Mouse (Mus musculus) CH12F3 (cell line): ENCODE data around the gene Lpcat1.

Experiments used
- in situ Hi-C: fragments of 300-500 bp; cut with MboI; formaldehyde crosslinking; loops from 2 replicates; pipeline ENCODE4 v1.14.3; 2020; ENCODE audit warnings: low sequenced_read_pairs

Gene Lpcat1

DNA sequence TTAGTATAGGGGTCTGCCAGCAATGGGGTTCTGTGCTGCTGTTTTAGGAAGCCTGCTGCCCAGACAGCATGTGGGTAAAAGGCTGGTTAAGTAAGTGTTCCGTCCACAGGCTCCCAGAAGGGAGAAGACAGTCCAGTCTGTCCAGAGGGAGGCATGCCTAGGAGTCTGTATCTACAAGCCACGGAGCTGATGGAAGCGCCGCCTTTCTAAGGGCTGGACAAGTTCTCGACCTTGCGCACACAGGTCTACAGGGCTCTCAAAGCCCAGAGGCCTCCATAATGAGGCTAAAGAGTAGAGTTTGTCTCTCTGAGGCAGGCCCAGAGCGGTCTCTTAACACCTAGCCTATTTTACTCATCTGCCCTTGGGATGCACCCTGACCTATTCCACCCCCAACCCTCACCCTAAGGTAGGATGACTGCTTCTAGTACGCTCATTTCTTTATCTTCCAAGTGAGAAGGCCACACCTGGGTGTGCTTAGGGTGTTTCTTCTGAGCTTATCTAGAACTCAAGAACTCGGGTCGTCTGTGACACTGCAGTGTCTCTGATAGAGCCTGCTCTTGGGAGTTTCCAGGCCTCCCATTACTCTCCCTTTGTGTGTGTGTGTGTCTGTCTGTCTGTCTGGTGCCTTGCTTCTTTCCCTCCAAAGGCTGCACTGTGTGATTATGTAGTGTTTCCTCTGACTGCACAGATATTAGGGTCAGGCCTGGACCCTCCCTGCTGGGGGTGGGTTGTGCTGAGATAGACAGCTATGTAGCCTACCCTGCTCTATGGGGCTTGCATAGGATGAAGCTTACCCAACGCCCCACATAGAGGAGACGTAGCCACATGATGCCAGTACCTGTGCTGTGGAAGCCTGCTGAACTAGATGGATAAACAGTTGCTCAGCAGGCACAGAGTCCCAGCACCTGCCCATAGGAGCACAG lies 8.3 kb downstream of the Lpcat1 start:
- in situ Hi-C loops = no loop called here

DNA sequence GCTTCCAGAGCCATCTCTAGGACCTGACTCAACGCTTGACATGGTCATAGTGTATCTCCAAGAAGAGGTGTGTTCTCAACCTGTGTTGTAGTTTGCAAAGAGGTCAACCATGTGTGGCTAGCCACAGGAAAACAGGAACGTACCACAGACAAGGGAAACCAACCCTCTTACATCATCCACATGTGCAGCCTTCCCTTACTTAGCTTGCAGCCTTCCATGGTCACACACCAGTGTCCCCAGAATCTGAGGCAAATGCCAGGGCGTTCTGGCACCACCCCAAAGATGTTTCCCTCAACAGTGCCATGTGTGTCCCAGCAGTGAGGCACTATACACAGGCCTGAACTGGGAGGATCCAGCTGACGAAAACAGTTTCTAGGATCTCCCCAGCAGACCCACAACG lies 9.3 kb downstream of the Lpcat1 start:
- in situ Hi-C loops = no loop called here

DNA sequence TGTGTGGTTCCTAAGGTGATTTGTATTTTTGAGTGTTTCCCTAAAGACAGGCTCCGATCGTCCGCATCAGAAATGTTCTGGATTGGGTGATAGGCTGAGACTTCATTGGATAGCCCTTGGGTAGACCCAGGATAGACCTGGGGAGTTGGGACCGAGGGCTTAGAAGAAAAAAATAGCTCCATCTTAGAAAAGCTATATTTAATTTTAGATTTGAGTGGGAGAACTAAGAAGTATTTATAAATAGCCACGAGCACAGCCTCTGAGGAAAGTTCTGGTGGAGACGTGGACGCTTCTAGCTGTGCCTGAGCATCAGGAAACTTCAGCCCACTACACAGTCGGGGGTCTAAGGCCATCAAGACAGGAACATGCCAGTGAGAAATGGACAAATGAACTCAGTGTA lies 9.8 kb downstream of the Lpcat1 start:
- in situ Hi-C loops = no loop called here

DNA sequence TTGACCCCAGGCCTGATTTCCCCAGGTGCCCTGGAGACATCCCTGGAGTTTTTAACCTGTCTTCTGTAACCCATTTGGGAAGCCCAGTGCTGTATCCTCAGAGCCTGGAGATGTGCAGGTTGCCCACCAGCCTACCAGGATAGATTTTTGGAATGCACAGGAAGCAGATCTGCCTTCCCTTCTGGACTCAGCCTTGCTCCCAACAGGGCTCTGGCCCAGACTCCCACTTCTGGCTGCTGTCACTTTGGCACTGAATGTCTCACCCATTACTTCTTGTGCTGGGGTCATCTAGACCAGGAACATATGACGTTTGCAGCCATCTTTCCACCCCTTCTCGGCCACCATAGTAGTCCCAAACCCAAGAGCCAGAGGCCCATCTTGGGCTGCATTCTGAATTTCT lies 10.8 kb downstream of the Lpcat1 start:
- in situ Hi-C loops = no loop called here

DNA sequence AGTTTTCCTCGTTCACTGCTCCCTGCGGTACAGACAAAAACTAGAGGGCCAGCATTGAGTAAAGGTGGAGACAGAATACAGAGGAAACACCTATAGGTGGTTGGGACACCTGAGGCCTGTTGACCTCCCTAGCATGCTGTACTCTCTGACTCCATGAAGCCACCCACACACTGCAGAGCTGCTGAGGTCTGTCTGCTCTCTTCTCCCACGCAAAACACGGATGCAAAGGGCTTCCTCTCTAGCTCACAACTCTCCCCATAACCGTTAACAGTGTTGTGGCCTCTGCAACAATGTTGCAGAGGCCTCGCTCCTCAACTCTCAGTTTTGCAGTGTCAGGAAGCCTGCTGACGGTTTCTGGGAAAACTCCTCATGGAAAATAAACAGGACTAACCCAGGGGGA lies 15.5 kb downstream of the Lpcat1 start:
- in situ Hi-C loops = no loop called here

DNA sequence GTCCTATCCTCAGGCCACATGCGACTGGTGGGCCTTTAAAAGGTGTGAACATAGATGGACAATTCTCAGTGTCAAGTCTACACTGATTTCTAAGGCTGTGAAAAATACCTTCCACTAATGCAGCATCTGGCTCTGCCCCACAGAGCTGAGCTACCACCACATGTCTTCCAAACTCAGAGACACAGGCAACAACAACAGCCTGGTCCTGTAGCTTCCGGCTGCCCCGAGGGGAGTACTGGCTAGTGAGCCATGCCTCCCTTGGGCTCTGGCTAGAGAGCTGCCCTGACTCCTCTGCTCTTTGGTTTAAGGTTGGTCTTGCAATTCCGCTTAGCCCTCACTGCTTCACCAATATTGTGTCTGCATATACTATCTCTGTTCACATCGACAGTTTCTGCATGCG lies 16.3 kb downstream of the Lpcat1 start:
- in situ Hi-C loops = no loop called here

DNA sequence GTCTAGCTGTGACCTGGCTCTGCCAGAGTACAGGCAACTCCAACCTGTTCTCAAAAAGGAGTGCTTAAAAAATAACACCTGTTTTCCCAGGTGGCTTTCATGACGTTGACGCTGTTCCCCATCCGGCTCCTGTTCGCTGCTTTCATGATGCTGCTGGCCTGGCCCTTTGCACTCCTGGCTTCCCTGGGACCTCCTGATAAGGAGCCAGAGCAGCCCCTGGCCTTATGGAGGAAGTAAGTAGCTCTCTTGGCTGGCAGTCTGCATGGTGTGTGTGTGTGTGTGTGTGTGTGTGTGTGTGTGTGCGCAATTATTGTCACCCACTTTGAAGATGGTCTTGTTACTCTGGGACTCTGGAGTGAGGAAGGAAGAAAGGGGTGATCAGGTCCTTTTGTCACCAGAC lies 17.2 kb downstream of the Lpcat1 start:
- in situ Hi-C loops = no loop called here

DNA sequence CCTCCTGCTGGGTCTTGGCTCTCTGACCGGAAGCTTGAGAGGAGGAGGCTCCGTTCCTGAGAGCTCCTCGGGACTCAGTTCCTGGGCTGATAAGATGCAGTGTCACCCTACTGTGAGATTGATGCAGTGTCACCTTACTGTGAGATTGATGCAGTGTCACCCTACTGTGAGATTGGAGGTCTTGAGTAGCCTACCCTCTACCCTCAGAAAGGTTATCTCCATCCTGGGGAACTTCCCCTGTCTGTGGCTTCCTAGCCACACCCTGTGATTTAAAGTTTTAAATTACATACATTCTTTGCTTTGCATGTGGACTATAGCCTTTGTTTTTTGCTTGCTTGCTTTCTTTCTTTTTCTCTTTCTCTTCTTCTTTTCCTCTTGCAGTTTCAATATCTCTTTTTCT lies 21.1 kb downstream of the Lpcat1 start:
- in situ Hi-C loops = no loop called here

DNA sequence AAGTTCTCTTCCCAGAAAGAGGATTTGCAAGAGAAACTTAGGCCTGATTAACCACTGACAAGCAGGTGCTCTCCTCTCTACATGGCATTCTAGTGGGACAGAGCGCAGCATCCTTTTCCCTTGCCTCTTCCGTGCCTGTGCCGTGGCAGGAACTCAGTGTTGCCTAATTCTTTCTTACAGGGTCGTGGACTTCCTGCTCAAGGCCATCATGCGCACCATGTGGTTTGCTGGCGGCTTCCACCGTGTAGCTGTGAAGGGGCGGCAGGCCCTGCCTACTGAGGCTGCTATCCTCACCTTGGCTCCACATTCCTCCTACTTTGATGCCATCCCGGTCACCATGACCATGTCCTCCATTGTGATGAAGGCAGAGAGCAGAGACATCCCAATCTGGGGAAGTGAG lies 21.7 kb downstream of the Lpcat1 start:
- in situ Hi-C loops = no loop called here

DNA sequence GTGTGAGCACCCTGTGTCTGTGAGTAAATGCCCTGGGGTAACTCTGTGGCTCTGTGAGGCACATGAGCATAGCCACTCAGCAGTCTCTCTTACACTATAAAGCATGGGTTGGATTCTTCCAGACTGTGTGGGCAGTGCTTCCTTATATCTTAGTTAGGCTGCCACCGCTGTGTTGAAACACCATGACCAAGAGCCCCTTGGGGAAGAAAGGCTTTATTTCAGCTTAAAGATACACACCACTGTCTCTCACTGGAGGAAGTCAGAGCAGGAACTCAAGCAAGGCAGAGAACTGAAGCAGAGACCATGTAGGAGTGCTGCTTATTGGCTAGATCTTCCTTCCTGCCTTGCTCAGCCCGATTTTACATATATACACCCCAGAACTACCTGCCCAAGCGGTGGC lies 23.0 kb downstream of the Lpcat1 start:
- in situ Hi-C loops = no loop called here

DNA sequence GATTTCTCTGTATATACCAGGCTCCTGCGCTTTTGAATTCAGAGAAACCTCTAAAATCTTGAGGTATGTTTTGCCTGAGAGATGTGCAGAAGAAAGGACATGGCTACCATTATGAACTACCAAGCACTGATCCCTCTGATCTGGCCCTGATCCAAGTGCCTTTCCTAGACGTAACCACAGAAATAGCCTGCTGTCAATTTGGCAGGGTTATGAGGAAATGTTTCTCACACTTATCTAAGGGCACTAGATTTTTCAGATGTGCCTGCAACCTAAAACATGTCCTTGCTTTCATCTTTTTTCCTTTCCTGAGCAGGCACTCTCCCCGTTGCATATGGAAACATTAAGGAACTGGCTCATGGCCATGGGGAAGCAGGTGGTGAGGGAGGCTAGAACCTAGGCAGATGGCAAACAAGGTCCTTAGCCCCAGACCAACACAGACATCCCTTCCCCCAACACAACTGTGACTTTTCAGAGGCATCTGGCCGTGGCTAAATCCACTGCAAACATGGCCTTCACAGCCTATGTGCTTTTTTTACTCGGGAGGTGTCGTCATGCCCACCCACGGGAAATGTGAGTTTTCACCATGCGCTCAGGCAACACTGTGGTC lies 23.7 kb downstream of the Lpcat1 start:
- in situ Hi-C loops = no loop called here

DNA sequence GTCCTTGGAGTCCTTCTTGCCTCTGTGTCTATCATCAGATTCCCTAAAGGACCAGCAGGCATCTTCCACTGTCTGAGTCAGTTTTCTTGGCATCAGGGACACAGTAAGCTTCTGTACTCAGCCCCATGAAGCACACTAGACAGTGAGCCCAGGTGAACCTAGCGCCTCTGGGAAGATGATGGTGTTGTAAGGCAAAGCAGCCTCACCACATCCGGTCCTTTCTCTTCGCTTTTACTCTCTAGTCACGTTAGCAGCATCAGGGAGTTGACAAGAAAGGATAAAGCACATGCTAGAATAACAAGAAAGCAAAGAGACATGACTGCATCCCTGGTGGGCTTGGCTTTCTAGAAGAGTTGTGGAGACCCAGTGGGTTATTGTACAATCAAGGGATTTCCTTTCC lies 26.2 kb downstream of the Lpcat1 start:
- in situ Hi-C loops = no loop called here

DNA sequence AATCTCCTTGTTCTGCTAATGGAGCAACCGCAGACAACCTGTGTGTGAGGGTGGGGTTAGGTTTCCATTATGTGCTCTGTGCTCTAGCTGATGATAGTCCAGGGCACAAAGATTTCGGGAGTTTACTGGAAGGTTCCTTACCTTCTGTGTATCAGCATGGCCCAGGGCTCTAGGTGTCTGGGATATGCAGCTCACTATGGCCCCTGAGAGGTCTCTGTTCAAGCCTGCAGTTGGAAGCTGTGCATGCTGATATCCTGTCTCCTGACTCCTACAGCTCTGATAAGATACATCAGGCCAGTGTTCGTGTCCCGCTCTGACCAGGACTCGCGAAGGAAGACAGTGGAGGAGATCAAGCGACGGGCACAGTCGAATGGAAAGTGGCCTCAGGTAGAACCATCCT lies 27.5 kb downstream of the Lpcat1 start:
- in situ Hi-C loops = no loop called here

DNA sequence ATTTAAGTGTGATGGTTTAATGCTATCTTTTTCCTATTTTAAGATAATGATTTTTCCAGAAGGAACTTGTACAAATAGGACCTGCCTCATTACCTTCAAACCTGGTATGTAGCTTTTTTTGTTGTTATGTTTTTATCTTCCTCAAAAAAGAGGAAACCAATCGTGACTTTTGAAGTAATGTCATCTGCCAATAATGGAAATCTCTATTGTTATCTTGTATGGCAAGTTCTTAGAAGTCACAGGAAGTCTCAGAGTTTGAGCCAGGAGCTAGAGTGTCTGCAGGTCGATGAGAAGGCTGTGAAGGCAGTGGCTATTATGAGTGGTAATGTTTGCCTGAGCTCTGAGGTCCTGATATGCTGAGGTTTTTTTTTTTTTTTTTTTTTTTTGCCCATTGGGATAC lies 29.1 kb downstream of the Lpcat1 start:
- in situ Hi-C loops = no loop called here

DNA sequence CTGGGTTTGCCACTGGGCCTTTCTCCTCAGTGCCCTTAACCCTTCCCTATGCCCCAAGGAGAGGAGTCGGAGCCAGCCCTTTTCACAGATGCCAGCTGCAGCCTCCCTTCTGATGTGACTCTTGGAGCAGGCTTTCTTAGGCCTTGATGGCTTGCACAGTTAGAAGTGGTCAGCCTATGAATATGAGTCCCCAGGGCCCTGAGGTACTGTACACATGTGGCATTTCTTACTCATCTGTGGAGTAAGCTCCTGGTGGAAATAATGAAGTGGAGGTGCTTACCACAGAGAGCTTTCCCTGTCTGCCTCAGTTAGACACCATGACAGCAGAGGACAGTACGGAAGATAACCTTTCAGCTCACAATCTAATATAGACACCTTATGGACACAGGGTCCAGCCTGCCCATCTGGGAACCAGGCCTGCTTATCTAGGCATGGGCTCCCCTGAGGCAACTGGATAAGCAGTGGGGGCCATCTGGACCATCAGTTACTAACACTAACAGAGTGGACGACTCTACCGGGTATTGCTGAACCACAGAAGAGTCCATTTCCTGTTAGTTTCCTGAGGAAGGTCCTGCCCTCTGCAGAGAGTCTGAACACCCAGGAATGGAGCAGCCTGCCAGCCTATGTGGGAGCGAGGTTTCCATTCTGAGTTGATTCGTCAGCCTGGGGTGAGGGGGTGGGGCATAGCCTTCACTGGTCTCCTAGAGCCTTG lies 33.1 kb downstream of the Lpcat1 start:
- in situ Hi-C loops = loop anchor here (10.0 kb wide), 1 partner anchor 125 kb away; the partner anchor contains the start of gene Tert

DNA sequence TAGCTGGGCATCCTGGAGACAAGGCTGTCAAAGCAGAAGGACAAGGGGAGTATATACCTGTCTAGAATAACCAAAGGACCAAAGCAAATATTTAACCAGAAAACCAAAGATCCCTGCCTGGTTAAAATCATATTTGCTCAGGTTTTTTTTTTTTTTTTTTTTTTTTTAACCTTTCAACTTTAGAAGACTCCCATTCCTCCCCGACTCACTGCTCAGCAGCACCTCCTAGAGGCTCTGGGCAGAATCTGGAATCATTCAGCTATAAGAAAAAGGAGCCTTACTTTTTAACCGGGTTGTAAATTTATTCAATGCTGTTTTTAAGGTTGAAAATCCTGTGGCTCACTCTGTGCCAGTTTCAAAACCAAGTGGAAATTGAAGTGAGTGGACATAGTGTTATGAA lies 35.7 kb downstream of the Lpcat1 start:
- in situ Hi-C loops = loop anchor here (10.0 kb wide), 1 partner anchor 122 kb away; the partner anchor contains the start of gene Tert

DNA sequence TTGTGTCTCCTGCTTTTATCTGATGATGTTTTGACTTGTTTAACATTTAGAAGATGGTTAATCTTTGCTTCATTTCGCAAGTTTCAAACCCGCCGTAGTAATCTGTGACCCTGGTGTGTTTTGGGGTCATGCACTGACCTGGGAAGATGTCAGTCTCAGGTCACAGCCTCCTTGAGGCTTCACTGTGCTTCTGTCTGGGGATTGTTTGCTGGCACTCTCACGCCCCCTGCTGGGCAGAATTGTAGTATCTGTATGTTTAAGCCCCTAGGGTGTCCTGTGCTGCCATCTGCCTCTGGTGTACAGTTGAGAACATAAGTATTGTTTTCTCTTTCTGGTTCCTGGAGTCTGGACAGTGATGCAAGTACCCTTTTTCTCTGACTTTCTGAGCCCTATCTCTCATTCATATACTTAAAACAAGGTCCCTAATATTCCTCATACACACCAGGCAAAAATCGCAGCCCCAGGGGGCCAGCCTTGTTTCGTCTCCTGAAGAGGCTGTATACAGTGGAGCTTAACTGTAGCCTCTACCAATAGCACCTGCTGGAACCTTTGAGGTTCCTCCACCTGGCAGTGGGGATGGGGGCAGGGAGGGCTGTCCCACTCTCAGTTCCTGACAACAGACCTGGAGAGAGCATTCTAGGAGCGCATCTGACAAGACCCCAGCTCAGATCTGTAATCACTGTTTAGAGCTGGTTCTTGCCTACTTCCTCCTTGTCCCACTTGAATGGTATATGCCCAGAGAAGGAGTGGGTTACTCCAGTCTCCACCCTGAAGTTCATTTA lies 38.9 kb downstream of the Lpcat1 start:
- in situ Hi-C loops = loop anchor here (5.0 to 10.0 kb wide), 2 partner anchors 79 to 119 kb away; partner anchors contain the start of gene Tert

DNA sequence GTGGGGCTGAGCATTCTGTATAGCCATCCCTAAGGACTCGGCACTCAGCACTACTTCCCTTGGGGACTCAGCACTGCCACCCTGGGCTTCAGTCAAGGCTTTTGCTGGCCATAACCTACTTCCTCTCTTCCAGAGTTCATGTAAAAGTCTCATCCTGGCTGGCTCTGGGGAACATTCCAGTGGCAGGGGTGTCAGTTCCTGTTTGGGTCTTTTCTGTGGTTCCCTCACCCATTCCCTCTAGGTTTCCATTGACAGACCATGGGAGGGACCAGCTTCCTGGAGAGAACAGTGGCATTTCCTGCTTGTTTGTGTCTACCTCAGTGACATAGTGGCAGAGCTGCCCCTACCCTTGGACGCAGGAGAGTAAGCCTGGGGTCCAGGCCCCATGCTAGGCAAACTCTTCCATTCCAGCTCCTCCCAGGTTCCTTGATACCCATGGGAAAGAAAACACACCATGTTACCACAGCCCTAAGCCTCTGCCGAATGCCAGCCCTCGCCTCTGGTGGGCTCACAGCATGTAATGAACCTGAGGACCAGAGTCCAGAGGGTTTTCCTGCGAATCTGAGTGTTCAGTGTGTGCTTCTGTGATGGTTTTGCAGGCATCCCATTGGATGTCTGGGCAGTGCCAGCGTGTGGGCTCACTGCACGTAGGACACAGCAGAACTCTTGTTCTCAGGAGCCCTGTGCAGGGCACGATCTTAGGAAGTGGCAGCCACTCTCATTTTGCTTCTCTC lies 42.0 kb downstream of the Lpcat1 start:
- in situ Hi-C loops = loop anchor here (5.0 to 10.0 kb wide), 2 partner anchors 82 to 116 kb away; partner anchors contain the start of gene Tert

DNA sequence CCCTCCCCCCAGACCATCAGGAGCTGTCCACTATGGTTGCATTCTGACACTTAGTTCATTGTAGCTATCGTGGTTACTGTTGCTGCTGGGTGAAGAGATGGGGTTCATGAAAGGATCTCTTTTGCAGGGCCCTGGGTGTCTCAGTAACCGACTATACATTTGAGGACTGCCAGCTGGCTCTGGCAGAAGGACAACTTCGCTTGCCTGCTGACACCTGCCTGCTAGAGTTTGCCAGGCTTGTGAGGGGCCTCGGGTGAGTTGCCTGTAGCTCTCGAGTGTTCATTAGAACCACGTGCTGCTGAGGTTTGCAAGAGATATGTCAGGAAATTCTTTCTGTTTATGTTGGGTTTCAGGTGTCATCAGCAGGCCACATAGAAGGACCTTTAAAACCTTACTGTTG lies 42.9 kb downstream of the Lpcat1 start:
- in situ Hi-C loops = loop anchor here (5.0 to 10.0 kb wide), 2 partner anchors 83 to 115 kb away; partner anchors contain the start of gene Tert
